Mouse (Mus musculus): Measurements from ENCODE around the gene Htr6. TPM values are rescaled to one million over a fixed set of nuclear protein-coding genes. Genes with fewer than 3 reads are reported as not detected.

Gene Htr6
- total and polyA plus RNA-seq, 2 experiments from 2014 or later, result 0.96 to 4.3 TPM

DNA sequence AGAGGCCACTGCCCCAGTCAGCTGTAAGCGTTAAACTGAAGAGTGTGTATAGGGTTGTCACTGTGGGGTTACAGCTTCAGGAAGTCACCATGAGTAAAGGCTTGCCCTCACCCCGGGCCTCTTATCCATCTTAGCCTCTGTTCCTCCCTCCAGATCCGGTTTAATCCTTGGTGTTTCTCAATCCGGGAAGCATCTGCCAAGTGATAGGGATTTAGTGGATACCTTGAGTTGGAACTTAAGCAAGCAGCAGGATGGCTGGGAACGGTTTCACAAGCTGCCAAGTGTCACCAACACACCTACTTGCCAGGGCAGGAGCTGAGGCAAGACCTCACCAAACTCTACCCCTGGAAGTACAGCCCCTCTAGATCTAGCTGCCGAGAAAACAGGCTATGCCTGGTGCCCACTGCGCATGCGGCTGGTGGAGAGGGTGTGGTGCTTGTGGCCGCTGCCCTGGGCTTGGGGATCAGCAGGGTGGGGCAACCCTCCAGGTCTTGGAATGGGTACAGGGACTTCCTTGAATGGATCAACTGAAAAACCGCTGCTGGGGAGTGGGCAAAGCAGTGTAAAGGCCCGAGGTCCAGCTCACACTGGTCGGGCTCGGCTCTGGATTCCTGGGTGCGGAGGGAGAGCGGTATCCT lies 15.1 kb upstream of the Htr6 start:
- no peaks in the 10 kb centered on the region for H3K9me3 ChIP-seq (ENCODE audit: low read length)
- 0 out of 2 replicates have a peak overlapping the region, but pooled peaks have one; percentile 5 for H3K4me2 ChIP-seq (ENCODE audit: low read depth, low read length)
- no peaks in the 10 kb centered on the region for H3K27me3 ChIP-seq (ENCODE audit: insufficient read depth, low read length)
- H3K9ac ChIP-seq (replicated peaks; ENCODE audit: low read length), result no peak overlapping the region
- no peak for DNase-seq (ENCODE audit: low spot score)
- 66% methylated on average over 15 of the region's 15 CpGs for WGBS
- H3K27ac ChIP-seq, result no peak overlapping the region
- no peak for ATAC-seq
- no peak overlapping the region for H3K4me3 ChIP-seq (ENCODE audit: low read length)
- TF ChIP-seq CTCF (IDR thresholded peaks at IDR 0.05; ENCODE audit: low read depth), result no peak
- H3K36me3 ChIP-seq (ENCODE audit: insufficient read depth, low read length), result no peaks in the 10 kb centered on the region
- no peaks in the 10 kb centered on the region for H3K4me1 ChIP-seq (ENCODE audit: insufficient read depth, low read length)

DNA sequence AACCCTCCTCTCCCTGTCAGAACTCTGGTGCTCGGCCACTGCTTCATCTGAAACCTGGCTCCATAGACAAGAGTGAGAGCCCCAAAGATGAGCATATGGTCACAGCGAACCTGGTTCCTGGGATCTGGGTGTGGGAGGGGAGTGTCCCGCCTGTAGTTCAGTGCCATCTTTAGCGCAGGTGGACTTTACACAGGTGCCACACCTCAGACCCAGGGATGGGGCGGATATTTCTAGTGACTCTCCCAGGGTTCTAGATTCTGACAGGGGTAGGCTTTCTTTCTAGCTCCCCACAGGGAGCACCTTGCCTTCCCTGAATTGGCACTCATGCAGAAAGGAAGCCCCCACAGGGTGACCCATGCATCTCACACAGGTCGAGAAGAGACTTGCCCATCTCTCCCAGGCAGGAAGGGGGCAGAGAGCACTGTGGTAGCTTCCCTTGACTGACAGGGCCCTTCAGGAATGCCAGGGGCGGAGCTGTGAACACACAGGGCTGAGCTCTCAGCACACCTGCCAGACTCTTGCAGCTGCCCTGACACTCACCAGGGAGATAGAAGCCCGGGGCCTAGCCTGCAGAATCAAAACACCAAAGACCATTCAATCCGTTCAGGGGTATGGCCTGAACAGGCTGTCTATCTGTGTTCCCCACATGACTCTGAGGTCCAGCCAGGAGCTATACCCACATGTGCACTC lies 13.8 kb upstream of the Htr6 start:
- Histone ChIP-seq H3K9ac (replicated peaks; ENCODE audit: low read length) (no peak overlapping the region), H3K4me2 (ENCODE audit: low read depth, low read length) (no peak overlapping the region), H3K27me3 (ENCODE audit: insufficient read depth, low read length) (no peaks in the 10 kb centered on the region), H3K4me1 (ENCODE audit: insufficient read depth, low read length) (no peaks in the 10 kb centered on the region), H3K9me3 (ENCODE audit: low read length) (no peaks in the 10 kb centered on the region), H3K4me3 (ENCODE audit: low read length) (no peak overlapping the region), H3K27ac (no peak overlapping the region), H3K36me3 (ENCODE audit: insufficient read depth, low read length) (no peaks in the 10 kb centered on the region)
- ATAC-seq (no peak), DNase-seq (ENCODE audit: low spot score) (no peak)
- 64% methylated on average over 9 of the region's 9 CpGs for WGBS
- TF ChIP-seq CTCF (IDR thresholded peaks at IDR 0.05; ENCODE audit: low read depth), result no peak

DNA sequence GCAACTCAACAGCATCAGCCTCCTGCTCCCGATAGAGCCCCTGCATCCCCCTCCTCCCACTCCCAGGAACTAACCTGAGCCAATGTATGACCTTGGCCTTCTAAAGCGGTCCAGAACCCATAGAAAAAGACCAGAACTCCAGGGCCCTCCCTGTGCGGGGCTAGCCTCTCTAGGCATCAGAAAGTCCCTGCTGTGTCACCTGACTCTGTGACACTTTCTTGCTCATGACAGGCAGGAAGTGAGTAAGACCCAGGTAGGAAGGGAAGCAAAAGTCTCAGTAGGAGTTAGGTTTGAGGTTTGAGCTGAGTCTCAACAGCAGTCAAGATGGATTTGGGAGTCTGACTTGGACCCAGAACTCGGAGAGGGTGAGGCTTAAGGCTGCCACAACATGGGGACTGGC lies 11.6 kb upstream of the Htr6 start:
- 69% methylated on average over 4 of the region's 4 CpGs for WGBS
- Histone ChIP-seq H3K27ac (no peak overlapping the region), H3K36me3 (ENCODE audit: insufficient read depth, low read length) (no peaks in the 10 kb centered on the region), H3K4me2 (ENCODE audit: low read depth, low read length) (no peak overlapping the region), H3K9ac (replicated peaks; ENCODE audit: low read length) (no peak overlapping the region), H3K4me1 (ENCODE audit: insufficient read depth, low read length) (peaks cover 14% of the 10 kb centered on the region), H3K27me3 (ENCODE audit: insufficient read depth, low read length) (no peaks in the 10 kb centered on the region), H3K4me3 (ENCODE audit: low read length) (no peak overlapping the region), H3K9me3 (ENCODE audit: low read length) (no peaks in the 10 kb centered on the region)
- DNase-seq (ENCODE audit: low spot score) (no peak), ATAC-seq (no peak)
- no peak for TF ChIP-seq CTCF (IDR thresholded peaks at IDR 0.05; ENCODE audit: low read depth)

DNA sequence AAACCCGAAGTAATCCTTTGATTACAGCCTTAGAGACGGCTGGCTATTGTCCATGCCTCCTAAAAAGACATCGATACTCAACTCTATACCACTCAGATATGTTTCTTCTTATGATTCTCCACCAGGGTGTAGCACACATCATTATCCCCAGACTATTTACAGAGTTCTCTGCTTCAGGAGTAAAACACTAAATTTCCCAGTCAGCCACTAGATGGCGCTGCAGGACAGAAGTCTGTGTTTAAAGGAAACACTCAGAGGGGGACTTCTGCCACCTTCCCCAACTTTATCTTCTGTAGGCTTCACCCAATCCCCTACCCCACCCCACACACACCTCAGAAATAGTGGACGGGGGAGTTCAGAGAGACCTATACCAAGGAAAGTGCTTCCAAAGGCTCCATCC lies 10.7 kb upstream of the Htr6 start:
- Histone ChIP-seq H3K4me3 (ENCODE audit: low read length) (no peak overlapping the region), H3K4me2 (ENCODE audit: low read depth, low read length) (no peak overlapping the region), H3K9me3 (ENCODE audit: low read length) (no peaks in the 10 kb centered on the region), H3K4me1 (ENCODE audit: insufficient read depth, low read length) (peaks cover 21% of the 10 kb centered on the region), H3K36me3 (ENCODE audit: insufficient read depth, low read length) (no peaks in the 10 kb centered on the region), H3K27ac (no peak overlapping the region), H3K27me3 (ENCODE audit: insufficient read depth, low read length) (no peaks in the 10 kb centered on the region), H3K9ac (replicated peaks; ENCODE audit: low read length) (no peak overlapping the region)
- ATAC-seq (peak; percentile 46), DNase-seq (ENCODE audit: low spot score) (peak; percentile 95)
- TF ChIP-seq CTCF (IDR thresholded peaks at IDR 0.05; ENCODE audit: low read depth), result peak; percentile 93
- 18% methylated on average over 5 of the region's 5 CpGs for WGBS

DNA sequence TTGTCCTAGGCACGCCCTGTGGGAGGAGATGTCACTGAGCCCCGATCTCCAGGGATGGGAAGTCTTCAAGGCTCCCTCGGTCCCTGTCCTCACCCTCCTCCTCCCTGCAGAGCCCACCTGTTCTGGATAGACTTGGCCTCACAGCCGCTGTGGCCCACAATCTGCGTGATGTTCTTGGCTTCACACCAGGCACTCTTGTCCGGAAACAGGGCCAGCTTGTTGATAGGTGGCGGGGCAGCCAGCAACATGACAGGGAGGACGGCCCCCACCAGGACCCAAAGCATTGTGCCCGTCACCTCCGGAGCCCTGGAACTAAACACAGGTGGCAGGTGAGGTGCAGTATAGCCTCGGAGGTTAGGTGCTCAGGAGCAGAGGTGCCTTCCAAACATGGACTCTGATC lies 10.0 kb upstream of the Htr6 start:
- Histone ChIP-seq H3K4me2 (ENCODE audit: low read depth, low read length) (no peak overlapping the region), H3K9me3 (ENCODE audit: low read length) (no peaks in the 10 kb centered on the region), H3K27me3 (ENCODE audit: insufficient read depth, low read length) (no peaks in the 10 kb centered on the region), H3K4me1 (ENCODE audit: insufficient read depth, low read length) (peaks cover 22% of the 10 kb centered on the region), H3K4me3 (ENCODE audit: low read length) (no peak overlapping the region), H3K9ac (replicated peaks; ENCODE audit: low read length) (no peak overlapping the region), H3K27ac (no peak overlapping the region), H3K36me3 (ENCODE audit: insufficient read depth, low read length) (no peaks in the 10 kb centered on the region)
- WGBS, result 63% methylated on average over 11 of the region's 11 CpGs
- no peak for TF ChIP-seq CTCF (IDR thresholded peaks at IDR 0.05; ENCODE audit: low read depth)
- ATAC-seq (no peak), DNase-seq (ENCODE audit: low spot score) (no peak)

DNA sequence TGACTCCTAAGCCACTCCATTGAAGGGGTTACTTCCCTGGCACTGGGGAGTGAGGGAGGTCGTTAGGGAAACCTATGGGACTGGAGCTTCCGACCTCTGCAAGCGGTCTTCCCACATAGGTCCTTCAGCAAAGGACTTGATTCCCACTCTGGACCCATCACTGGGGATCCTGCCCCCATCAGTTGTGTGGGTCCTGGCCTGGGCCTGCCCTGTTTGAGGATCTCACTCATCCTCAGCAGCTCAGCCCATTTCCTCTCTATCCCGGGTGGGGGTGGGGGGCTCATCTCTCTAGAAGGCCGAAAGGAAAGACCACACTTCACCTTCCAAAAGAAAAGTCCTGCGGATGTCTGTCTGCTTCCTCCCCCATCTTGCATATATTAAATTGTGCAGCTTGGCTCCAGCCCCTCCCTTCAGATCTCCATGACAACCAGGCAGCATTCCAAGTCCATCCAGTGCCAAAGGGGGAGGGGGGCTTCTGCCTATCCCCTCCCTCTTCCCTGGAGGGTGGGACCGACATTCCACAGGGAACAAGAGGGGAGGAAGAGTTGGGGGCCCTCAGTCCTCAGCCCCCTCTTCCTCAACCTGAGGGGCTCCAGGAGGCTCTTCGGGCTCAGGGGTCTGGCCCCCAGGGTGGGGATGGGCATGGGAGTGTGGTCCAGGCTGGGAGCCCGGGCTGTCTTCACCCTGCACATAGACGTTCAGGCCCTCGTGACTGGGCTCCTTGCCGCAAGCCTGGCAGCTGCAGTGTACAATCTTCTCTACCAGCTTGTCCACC lies 7.6 kb upstream of the Htr6 start:
- Histone ChIP-seq H3K9me3 (ENCODE audit: low read length) (no peaks in the 10 kb centered on the region), H3K27ac (no peak overlapping the region), H3K4me3 (ENCODE audit: low read length) (no peak overlapping the region), H3K27me3 (ENCODE audit: insufficient read depth, low read length) (no peaks in the 10 kb centered on the region), H3K4me2 (ENCODE audit: low read depth, low read length) (peak overlapping the region; percentile 46), H3K36me3 (ENCODE audit: insufficient read depth, low read length) (no peaks in the 10 kb centered on the region), H3K4me1 (ENCODE audit: insufficient read depth, low read length) (peaks cover 22% of the 10 kb centered on the region), H3K9ac (replicated peaks; ENCODE audit: low read length) (peak overlapping the region; percentile 10; the same call in 1 of the 2 replicates)
- no peak for TF ChIP-seq CTCF (IDR thresholded peaks at IDR 0.05; ENCODE audit: low read depth)
- 15% methylated on average over 11 of the region's 12 CpGs for WGBS
- ATAC-seq, result peak; percentile 68
- DNase-seq (ENCODE audit: low spot score), result peak; percentile 86
